Mouse (Mus musculus): ENCODE results near the gene Trpm6. TPM values are rescaled to one million over a fixed set of nuclear protein-coding genes. Genes with fewer than 3 reads are reported as not detected.

The Trpm6 gene
- 0.30 and 0.42 TPM in 2 replicates for polyA plus RNA-seq (2012; rRNA removed)

GRCm38 (mm10) chr19:18749598-18750339, at the start of gene Trpm6:
TSS of gene Trpm6 (plus strand) at chr19:18749983.

GRCm38 (mm10) chr19:18712866-18713300, 36.9 kb upstream of the Trpm6 start, which contains the start of gene D030056L22Rik:
TSS of gene D030056L22Rik (plus strand) at chr19:18713193.

Other genes starting within 250 kb of the Trpm6 start
- 24.0 and 25.8 TPM in 2 replicates for gene Ostf1, start 118.2 kb upstream of the Trpm6 start, polyA plus RNA-seq (2012; rRNA removed)
- 3.9 and 7.5 TPM in 2 replicates for gene Nmrk1, start 118.0 kb upstream of the Trpm6 start, polyA plus RNA-seq (2012; rRNA removed)
- 15.3 and 15.7 TPM in 2 replicates for gene Carnmt1, start 79.2 kb upstream of the Trpm6 start, polyA plus RNA-seq (2012; rRNA removed)
- 43.0 and 63.6 TPM in 2 replicates for gene D030056L22Rik, start 36.8 kb upstream of the Trpm6 start, polyA plus RNA-seq (2012; rRNA removed)